In genomic region chr1:39857448-39857820, GRCm38 (mm10) we compare ENCODE assay signal across 25 mouse cellular contexts. TPM values are rescaled to one million over a fixed set of nuclear protein-coding genes. Genes with fewer than 3 reads are reported as not detected.
DNase-seq lines count a peak whose midpoint lies in the region; ATAC-seq and TF ChIP-seq lines count a peak whose summit lies in the region.
"Had no signal": no experiment of that assay in that cellular context is flagged by ENCODE, and none has a peak within 500 bp of the region (broad histone marks: within the 10 kb centered on the region; RNA-seq: fewer than 3 reads in every experiment).

No protein-coding gene starts in this region.

- H3K4me3 ChIP-seq in heart, embryonic 12.5 days: no peak overlapping the region
- no peak overlapping the region for H3K4me3 ChIP-seq in heart, adult 2 months
- H3K4me3 ChIP-seq: erythroblast, embryonic 14.5 days; hindbrain, embryonic 10.5 days; liver, embryonic 15.5 days; megakaryocyte, embryonic 14.5 days had no signal

- 79% methylated on average over 6 of the region's 6 CpGs for WGBS in heart, embryonic 12.5 days
- 92% methylated on average over 6 of the region's 6 CpGs for WGBS in heart, adult 2 months

- H3K4me2 ChIP-seq in heart, embryonic 12.5 days: no peak overlapping the region
- H3K4me2 ChIP-seq: liver, embryonic 15.5 days had no signal

- TF ChIP-seq POLR2A in heart, adult 2 months (IDR thresholded peaks at IDR 0.05; ENCODE audit: insufficient read depth, low read depth, low read length): no peak

- H3K9ac ChIP-seq in heart, embryonic 12.5 days: no peak overlapping the region
- H3K9ac ChIP-seq in heart, adult 2 months (ENCODE audit: low read depth, low read length): no peak overlapping the region
- H3K9ac ChIP-seq: liver, embryonic 15.5 days had no signal

- no peak for TF ChIP-seq EP300 in heart, adult 2 months (IDR thresholded peaks at IDR 0.05; ENCODE audit: insufficient read depth, low read depth, low read length)

- H3K9me3 ChIP-seq in heart, embryonic 12.5 days (replicated peaks): no peaks in the 10 kb centered on the region
- H3K9me3 ChIP-seq: hindbrain, embryonic 10.5 days; liver, embryonic 15.5 days; megakaryocyte, embryonic 14.5 days had no signal

- no peak for DNase-seq in heart, adult 2 months
- DNase-seq in brain, adult 2 months (ENCODE audit: low read depth, low spot score): peak; percentile 86
- peak; percentile 51 for DNase-seq in cerebellum, adult 11 months
- peak; percentile 71 to 78 for DNase-seq in cerebellum, postnatal 14 days
- DNase-seq in adrenal gland, adult 2 months: no peak
- DNase-seq: gastrocnemius, postnatal 10 days; kidney, adult 9 months; kidney, postnatal 36 days; lung, postnatal 10 days; right cerebral cortex, adult 18-20 months; thymus, adult 2 months had no signal

- H3K79me2 ChIP-seq in heart, adult 2 months (replicated peaks; ENCODE audit: control insufficient read depth, insufficient read depth, low read length): no peaks in the 10 kb centered on the region

- intact Hi-C loops in heart, adult 2 months (cut with DNase I): no loop called here

- peaks cover 30% of the 10 kb centered on the region for H3K4me1 ChIP-seq in heart, embryonic 12.5 days (replicated peaks)
- no peaks in the 10 kb centered on the region; the same call in 1 of the 2 replicates for H3K4me1 ChIP-seq in heart, adult 2 months (ENCODE audit: control insufficient read depth, insufficient read depth, low read length)

- no peaks in the 10 kb centered on the region for H3K27me3 ChIP-seq in heart, embryonic 12.5 days (replicated peaks)
- no peaks in the 10 kb centered on the region for H3K27me3 ChIP-seq in heart, adult 2 months (ENCODE audit: control insufficient read depth, insufficient read depth, low read length)

- 0 out of 2 replicates have a peak overlapping the region, but pooled peaks have one; percentile 25 for H3K27ac ChIP-seq in heart, embryonic 12.5 days (ENCODE audit: poor library complexity, severe bottlenecking)
- H3K27ac ChIP-seq in heart, adult 2 months: no peak overlapping the region
- H3K27ac ChIP-seq: hindbrain, embryonic 10.5 days; liver, embryonic 15.5 days had no signal

- no peak for ATAC-seq in heart, embryonic 12.5 days (ENCODE audit: insufficient number of reproducible peaks, low FRiP score)
- ATAC-seq in CD4-positive, CD25-positive, alpha-beta regulatory T cell, adult 4 months: no peak
- ATAC-seq: inflammation-experienced regulatory T-cells, adult 6 months; midbrain, embryonic 16.5 days had no signal

- H3K36me3 ChIP-seq in heart, embryonic 12.5 days: no peaks in the 10 kb centered on the region
- no peaks in the 10 kb centered on the region for H3K36me3 ChIP-seq in heart, adult 2 months (ENCODE audit: control insufficient read depth, insufficient read depth, low read length)
- H3K36me3 ChIP-seq: hindbrain, embryonic 10.5 days; liver, embryonic 15.5 days had no signal

- no peak for TF ChIP-seq CTCF in heart, adult 2 months (IDR thresholded peaks at IDR 0.05)

RNA-seq across cellular contexts. Expression of gene Map4k4, which starts 43.3 kb away (rescaled TPM):
- 26.1 and 31.8 TPM in 2 replicates for polyA plus RNA-seq in heart, embryonic 12.5 days (2016; fragmentation: Nextera tagmentation; extraction: Ambion mirVana)
- total RNA-seq in heart, adult 2 months (2021): 100 to 1,000 TPM; 129 to 134 TPM
- polyA plus RNA-seq in heart, adult 2 months (2012; rRNA removed): 85.2 and 133 TPM in 2 replicates
- polyA plus RNA-seq in CD4-positive, CD25-positive, alpha-beta regulatory T cell, adult 4 months (2017; shearing (Covaris generic)): 10 to 100 TPM; 29.5 to 30.3 TPM
- 100 to 1,000 TPM in 1 of 2 experiments, 10 to 100 TPM in 1; 97.5 to 127 TPM for total RNA-seq in adrenal gland, adult 2 months (2021)
- polyA plus RNA-seq in adrenal gland, adult 2 months (2012; rRNA removed): 44.9 and 46.6 TPM in 2 replicates

RNA-seq across cellular contexts. Expression of gene Gm3646, which starts 52.3 kb away (rescaled TPM):
- 0.82 and 1.8 TPM in 2 replicates for polyA plus RNA-seq in heart, embryonic 12.5 days (2016; fragmentation: Nextera tagmentation; extraction: Ambion mirVana)
- 1 to 10 TPM; 9.1 to 9.2 TPM for total RNA-seq in heart, adult 2 months (2021)
- 1.9 and 4.7 TPM in 2 replicates for polyA plus RNA-seq in heart, adult 2 months (2012; rRNA removed)
- polyA plus RNA-seq in CD4-positive, CD25-positive, alpha-beta regulatory T cell, adult 4 months (2017; shearing (Covaris generic)): not detected
- not detected for total RNA-seq in adrenal gland, adult 2 months (2021)
- polyA plus RNA-seq in adrenal gland, adult 2 months (2012; rRNA removed): not detected in 2 replicates
- total RNA-seq: common myeloid progenitor, adult 5-6 weeks; ES-E14; left cerebral cortex, postnatal 10 days had no signal
- polyA plus RNA-seq: embryonic facial prominence, embryonic 11.5 days; erythroblast, embryonic 14.5 days; hindbrain, embryonic 10.5 days; inflammation-experienced regulatory T-cells, adult 6 months; limb, embryonic 14.5 days; liver, embryonic 15.5 days; midbrain, embryonic 16.5 days; stomach, embryonic 14.5 days; thymus, adult 2 months had no signal

Comparison
In these comparisons a context has a peak if more than half of its experiments do, and no peak if none do; other contexts are left out.
1. DNase-seq: peak in brain, adult 2 months (single experiment), cerebellum, adult 11 months (single experiment) and cerebellum, postnatal 14 days (2 of 2); none in heart, adult 2 months (0 of 2) and adrenal gland, adult 2 months (single experiment).